10 mouse cellular contexts compared by ENCODE assay signal in the genomic region with DNA sequence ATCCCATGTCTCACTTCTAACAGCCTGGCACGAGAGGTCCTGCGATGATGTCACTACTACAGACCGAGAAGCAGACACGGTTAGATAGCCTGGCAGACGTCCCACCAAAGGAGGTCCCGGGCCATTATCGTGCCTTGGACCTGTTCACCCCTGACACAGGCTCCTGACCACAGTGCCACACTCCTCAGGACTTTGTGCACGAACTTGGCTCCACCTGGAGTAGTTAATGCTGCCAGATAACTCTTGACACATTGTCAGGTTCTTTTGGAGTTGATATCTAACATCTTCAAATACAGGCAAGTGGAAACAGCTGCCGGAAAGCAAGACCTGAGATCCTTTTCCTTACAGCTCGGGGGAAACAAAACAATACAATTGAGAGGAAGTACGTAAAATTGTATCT.
DNase-seq lines count a peak whose midpoint lies in the region; ATAC-seq and TF ChIP-seq lines count a peak whose summit lies in the region.
"Had no signal": no experiment of that assay in that cellular context is flagged by ENCODE, and none has a peak within 500 bp of the region (broad histone marks: within the 10 kb centered on the region; RNA-seq: fewer than 3 reads in every experiment).

No protein-coding gene starts in this region.

- POLR2A ChIA-PET in Patski (lab: Charles Lee), result no interaction called here

- no peaks in the 10 kb centered on the region for H3K27me3 ChIP-seq in Patski
- no peaks in the 10 kb centered on the region for H3K27me3 ChIP-seq in forebrain, embryonic 16.5 days (replicated peaks; ENCODE audit: control insufficient read depth, insufficient read depth, low read length)
- H3K27me3 ChIP-seq: embryonic facial prominence, embryonic 15.5 days; limb, embryonic 13.5 days had no signal

- H3K4me1 ChIP-seq in forebrain, embryonic 16.5 days (replicated peaks; ENCODE audit: control insufficient read depth, insufficient read depth, low read length), result peaks cover 6% of the 10 kb centered on the region; the same call in 1 of the 2 replicates

- H3K36me3 ChIP-seq in forebrain, embryonic 16.5 days (ENCODE audit: control insufficient read depth, insufficient read depth), result no peaks in the 10 kb centered on the region
- H3K36me3 ChIP-seq: limb, embryonic 13.5 days had no signal

- H3K9me3 ChIP-seq in forebrain, embryonic 16.5 days (ENCODE audit: control insufficient read depth, low read length), result no peaks in the 10 kb centered on the region
- H3K9me3 ChIP-seq: embryonic facial prominence, embryonic 15.5 days; limb, embryonic 13.5 days had no signal

- H3K4me2 ChIP-seq in forebrain, embryonic 16.5 days (ENCODE audit: low read length), result no peak overlapping the region
- H3K4me2 ChIP-seq: embryonic facial prominence, embryonic 15.5 days; limb, embryonic 13.5 days had no signal

- H3K9ac ChIP-seq in forebrain, embryonic 16.5 days (replicated peaks; ENCODE audit: low read depth, low read length), result no peak overlapping the region
- H3K9ac ChIP-seq: embryonic facial prominence, embryonic 15.5 days; limb, embryonic 13.5 days had no signal

- ATAC-seq in Patski, result peak; percentile 52
- no peak for ATAC-seq in forebrain, embryonic 16.5 days
- no peak for ATAC-seq in monocyte, adult 5-6 weeks (replicated peaks; ENCODE audit: insufficient number of reproducible peaks, low FRiP score, low TSS enrichment, poor library complexity, severe bottlenecking)

- CTCF ChIA-PET in Patski (lab: Charles Lee), result interaction anchor here (1.5 kb wide), 1 partner anchor 47 kb away, joined by 3 read pairs; no protein-coding TSS in a partner anchor

- 83% methylated on average over 11 of the region's 11 CpGs for WGBS in forebrain, embryonic 16.5 days

- no peak overlapping the region for H3K27ac ChIP-seq in forebrain, embryonic 16.5 days (ENCODE audit: low read length)
- H3K27ac ChIP-seq: embryonic facial prominence, embryonic 15.5 days; limb, embryonic 13.5 days had no signal

- in situ Hi-C loops in Patski (cut with MboI; ENCODE audit: low pct_unique_long_range_greater_than_20kb), result no loop called here

- no peak overlapping the region for H3K4me3 ChIP-seq in forebrain, embryonic 16.5 days (replicated peaks; ENCODE audit: low read length)
- H3K4me3 ChIP-seq: embryonic facial prominence, embryonic 15.5 days; limb, embryonic 13.5 days had no signal

- no peak for TF ChIP-seq CTCF in Patski (IDR thresholded peaks at IDR 0.05)

- DNase-seq in gastrocnemius, adult 18-20 months (ENCODE audit: low spot score), result peak; percentile 5
- DNase-seq in gastrocnemius, postnatal 36 days, result no peak
- DNase-seq in Patski (ENCODE audit: low read depth, low spot score), result peak; percentile 54
- DNase-seq in heart, adult 9 months (ENCODE audit: low spot score in 2 of 2), result peak; percentile 52 to 83
- DNase-seq in kidney, postnatal 25 days, result peak; percentile 73 to 84
- no peak for DNase-seq in left cerebral cortex, postnatal 25 days (ENCODE audit: low spot score in 2 of 2)

- intact Hi-C loops in gastrocnemius, postnatal 36 days (cut with DNase I), result no loop called here
- intact Hi-C loops in left cerebral cortex, postnatal 25 days (cut with DNase I), result no loop called here

Comparison
In these comparisons a context has a peak if more than half of its experiments do, and no peak if none do; other contexts are left out.
1. DNase-seq: peak in gastrocnemius, adult 18-20 months (single experiment), Patski (single experiment), heart, adult 9 months (2 of 2) and kidney, postnatal 25 days (2 of 2); none in gastrocnemius, postnatal 36 days (0 of 2) and left cerebral cortex, postnatal 25 days (0 of 2).